Mouse (Mus musculus) hindbrain, embryonic 13.5 days (tissue): ENCODE measurements at regions not wholly inside any gene's neighbourhood (a gene's known extent, or its start where the extent isn't known, plus 50 kb on each side); places are given as distances from the start of the nearest gene placed in this dataset.

Experiments used
- ATAC-seq: fragments of 200-750 bp; cut with Nextera tagmentation; 2 replicates; pipeline ENCODE4 v1.8.0; 2017; ENCODE audit warnings: moderate TSS enrichment; ENCODE audit not compliant: low FRiP score
- H3K27ac ChIP-seq: fragments of 300-500 bp; sonication (generic); 2 replicates; pipeline ENCODE4 v1.5.1; 2015; ENCODE audit warnings: inconsistent platforms, mild to moderate bottlenecking, moderate library complexity
- H3K27me3 ChIP-seq: fragments of 300-500 bp; sonication (generic); 2 replicates; pipeline ENCODE4 v1.6.1; 2015; ENCODE audit warnings: mild to moderate bottlenecking, inconsistent platforms
- H3K36me3 ChIP-seq: fragments of 300-500 bp; sonication (generic); 2 replicates; pipeline ENCODE4 v1.6.1; 2015; ENCODE audit warnings: mild to moderate bottlenecking, inconsistent platforms
- H3K4me1 ChIP-seq: fragments of 300-500 bp; sonication (generic); replicated peaks from 2 replicates; pipeline ENCODE4 v1.6.1; 2015; ENCODE audit warnings: inconsistent platforms
- H3K4me2 ChIP-seq: fragments of 300-500 bp; sonication (generic); 2 replicates; pipeline ENCODE4 v1.6.1; 2015; ENCODE audit warnings: inconsistent platforms, mild to moderate bottlenecking, moderate library complexity
- H3K4me3 ChIP-seq: fragments of 300-500 bp; sonication (generic); 2 replicates; pipeline ENCODE4 v1.5.1; 2015; ENCODE audit warnings: mild to moderate bottlenecking, inconsistent platforms
- H3K9ac ChIP-seq: fragments of 300-500 bp; sonication (generic); 2 replicates; pipeline ENCODE4 v1.6.1; 2015; ENCODE audit warnings: mild to moderate bottlenecking, inconsistent platforms
- H3K9me3 ChIP-seq: fragments of 300-500 bp; sonication (generic); 2 replicates; pipeline ENCODE4 v1.6.1; 2016; ENCODE audit warnings: inconsistent platforms
- WGBS: fragments of 180-500 bp; shearing (Covaris S2); methylation state at CpG from one replicate; pipeline ENCODE4 v1.1.7; 2015; 5-methylcytosine and 5-hydroxymethylcytosine counted together

GRCm38 (mm10) chr9:24899206-24899928 lies 125.3 kb upstream of the Tbx20 start:
- no peaks in the 10 kb centered on the region for H3K36me3 ChIP-seq
- no peak overlapping the region for H3K9ac ChIP-seq
- no peaks in the 10 kb centered on the region for H3K27me3 ChIP-seq
- no peaks in the 10 kb centered on the region for H3K4me1 ChIP-seq
- ATAC-seq: no peak
- H3K27ac ChIP-seq: no peak overlapping the region
- no peak overlapping the region for H3K4me2 ChIP-seq
- no peak overlapping the region for H3K4me3 ChIP-seq
- H3K9me3 ChIP-seq: no peaks in the 10 kb centered on the region
- 83% methylated on average over 7 of the region's 7 CpGs for WGBS

GRCm38 (mm10) chr9:24903706-24904105 lies 129.6 kb upstream of the Tbx20 start:
- Histone ChIP-seq H3K4me1 (no peaks in the 10 kb centered on the region), H3K9me3 (no peaks in the 10 kb centered on the region), H3K27ac (no peak overlapping the region), H3K4me3 (no peak overlapping the region), H3K4me2 (no peak overlapping the region), H3K9ac (no peak overlapping the region), H3K36me3 (no peaks in the 10 kb centered on the region), H3K27me3 (no peaks in the 10 kb centered on the region)
- WGBS: 78% methylated on average over 5 of the region's 5 CpGs
- no peak for ATAC-seq

- peak; percentile 62 for ATAC-seq
Observed at GRCm38 (mm10) chr9:24909086-24909979, 135.2 kb upstream of the Tbx20 start.

GRCm38 (mm10) chr9:24910738-24911137 lies 136.6 kb upstream of the Tbx20 start:
- Histone ChIP-seq H3K27me3 (no peaks in the 10 kb centered on the region), H3K9me3 (no peaks in the 10 kb centered on the region), H3K27ac (no peak overlapping the region), H3K9ac (no peak overlapping the region), H3K4me3 (no peak overlapping the region), H3K4me1 (peaks cover 19% of the 10 kb centered on the region), H3K4me2 (no peak overlapping the region), H3K36me3 (no peaks in the 10 kb centered on the region)
- ATAC-seq: no peak
- 71% methylated on average over 5 of the region's 5 CpGs for whole genome bisulfite sequencing

More at GRCm38 (mm10) chr9:24909086-24909979, 135.2 kb upstream of the Tbx20 start:
- Histone ChIP-seq H3K27me3 (no peaks in the 10 kb centered on the region), H3K4me2 (peak overlapping the region; percentile 9; the same call in 1 of the 2 replicates), H3K4me1 (peaks cover 19% of the 10 kb centered on the region), H3K9ac (no peak overlapping the region), H3K27ac (no peak overlapping the region), H3K36me3 (no peaks in the 10 kb centered on the region), H3K4me3 (no peak overlapping the region), H3K9me3 (no peaks in the 10 kb centered on the region)
- 39% methylated on average over 8 of the region's 8 CpGs for WGBS

- no peak for ATAC-seq
- no peak overlapping the region for H3K4me3 ChIP-seq
- no peaks in the 10 kb centered on the region for H3K36me3 ChIP-seq
- H3K9me3 ChIP-seq: no peaks in the 10 kb centered on the region
- H3K4me1 ChIP-seq: no peaks in the 10 kb centered on the region
- 87% methylated on average over 9 of the region's 9 CpGs for WGBS
- no peak overlapping the region for H3K4me2 ChIP-seq
- no peak overlapping the region for H3K27ac ChIP-seq
- H3K27me3 ChIP-seq: no peaks in the 10 kb centered on the region
- no peak overlapping the region for H3K9ac ChIP-seq
Observed at GRCm38 (mm10) chr9:24920031-24920445, 145.9 kb upstream of the Tbx20 start.

- WGBS: 54% methylated on average over 4 of the region's 4 CpGs
- H3K4me1 ChIP-seq: no peaks in the 10 kb centered on the region
- no peak for ATAC-seq
Observed at GRCm38 (mm10) chr9:24922051-24922860, 148.2 kb upstream of the Tbx20 start.

GRCm38 (mm10) chr9:24923514-24923913 lies 149.4 kb upstream of the Tbx20 start:
- no peaks in the 10 kb centered on the region for H3K27me3 ChIP-seq
- H3K4me2 ChIP-seq: no peak overlapping the region
- WGBS: 88% methylated on average over 5 of the region's 5 CpGs
- H3K27ac ChIP-seq: no peak overlapping the region
- no peaks in the 10 kb centered on the region for H3K9me3 ChIP-seq
- no peak for ATAC-seq
- no peaks in the 10 kb centered on the region for H3K4me1 ChIP-seq
- H3K4me3 ChIP-seq: no peak overlapping the region
- H3K9ac ChIP-seq: no peak overlapping the region
- no peaks in the 10 kb centered on the region for H3K36me3 ChIP-seq

More at GRCm38 (mm10) chr9:24922051-24922860, 148.2 kb upstream of the Tbx20 start:
- Histone ChIP-seq H3K27me3 (no peaks in the 10 kb centered on the region), H3K9ac (no peak overlapping the region), H3K27ac (no peak overlapping the region), H3K4me2 (no peak overlapping the region), H3K36me3 (no peaks in the 10 kb centered on the region), H3K4me3 (no peak overlapping the region), H3K9me3 (no peaks in the 10 kb centered on the region)

GRCm38 (mm10) chr9:24937731-24938130 lies 151.5 kb upstream of the Gm10181 start:
- Histone ChIP-seq H3K4me3 (no peak overlapping the region), H3K9me3 (no peaks in the 10 kb centered on the region), H3K36me3 (no peaks in the 10 kb centered on the region), H3K27ac (no peak overlapping the region), H3K27me3 (no peaks in the 10 kb centered on the region), H3K9ac (no peak overlapping the region), H3K4me2 (no peak overlapping the region), H3K4me1 (no peaks in the 10 kb centered on the region)
- 65% methylated on average over 3 of the region's 3 CpGs for WGBS
- ATAC-seq: no peak

- no peaks in the 10 kb centered on the region for H3K27me3 ChIP-seq
- H3K27ac ChIP-seq: no peak overlapping the region
- H3K4me2 ChIP-seq: no peak overlapping the region
- no peaks in the 10 kb centered on the region for H3K36me3 ChIP-seq
- 90% methylated on average over 5 of the region's 5 CpGs for WGBS
- no peak overlapping the region for H3K4me3 ChIP-seq
- peaks cover 7% of the 10 kb centered on the region; the same call in 1 of the 2 replicates for H3K4me1 ChIP-seq
- H3K9me3 ChIP-seq: no peaks in the 10 kb centered on the region
- no peak overlapping the region for H3K9ac ChIP-seq
- no peak for ATAC-seq
Observed at GRCm38 (mm10) chr9:24942943-24943342, 146.3 kb upstream of the Gm10181 start.

GRCm38 (mm10) chr9:24943830-24944229 lies 145.4 kb upstream of the Gm10181 start:
- WGBS: 5% methylated on average over 6 of the region's 6 CpGs
- H3K4me2 ChIP-seq: no peak overlapping the region

GRCm38 (mm10) chr9:24952516-24952915 lies 136.7 kb upstream of the Gm10181 start:
- 44% methylated on average over 23 of the region's 23 CpGs for WGBS
- Histone ChIP-seq H3K27me3 (no peaks in the 10 kb centered on the region), H3K4me1 (no peaks in the 10 kb centered on the region), H3K27ac (no peak overlapping the region), H3K4me2 (no peak overlapping the region), H3K9ac (no peak overlapping the region), H3K36me3 (no peaks in the 10 kb centered on the region), H3K4me3 (no peak overlapping the region), H3K9me3 (no peaks in the 10 kb centered on the region)
- no peak for ATAC-seq

More at GRCm38 (mm10) chr9:24943830-24944229, 145.4 kb upstream of the Gm10181 start:
- Histone ChIP-seq H3K9ac (no peak overlapping the region), H3K27ac (no peak overlapping the region), H3K36me3 (no peaks in the 10 kb centered on the region), H3K4me3 (no peak overlapping the region), H3K4me1 (peaks cover 7% of the 10 kb centered on the region; the same call in 1 of the 2 replicates), H3K9me3 (no peaks in the 10 kb centered on the region), H3K27me3 (no peaks in the 10 kb centered on the region)
- ATAC-seq: peak; percentile 61; the same call in 1 of the 2 replicates

GRCm38 (mm10) chr9:24955641-24956040 lies 133.6 kb upstream of the Gm10181 start:
- H3K27me3 ChIP-seq: no peaks in the 10 kb centered on the region
- no peaks in the 10 kb centered on the region for H3K9me3 ChIP-seq
- 40% methylated on average over 5 of the region's 5 CpGs for WGBS
- no peaks in the 10 kb centered on the region for H3K4me1 ChIP-seq
- H3K9ac ChIP-seq: no peak overlapping the region
- no peak overlapping the region for H3K4me3 ChIP-seq
- no peak for ATAC-seq
- H3K36me3 ChIP-seq: no peaks in the 10 kb centered on the region
- no peak overlapping the region for H3K27ac ChIP-seq
- no peak overlapping the region for H3K4me2 ChIP-seq
